Mouse (Mus musculus) bone marrow, adult 2 months (tissue): ENCODE data around the gene Padi6. TPM values are rescaled to one million over a fixed set of nuclear protein-coding genes. Genes with fewer than 3 reads are reported as not detected.

Experiments
- H3K27ac ChIP-seq: fragments of 200-500 bp; 2 replicates; pipeline ENCODE4 v1.5.1; 2012; ENCODE audit warnings: low read depth, mild to moderate bottlenecking, control low read depth, inconsistent platforms, low read length; ENCODE audit not compliant: control insufficient read depth, poor library complexity, insufficient read depth
- H3K4me1 ChIP-seq: fragments of 200-500 bp; 2 replicates; pipeline ENCODE4 v1.6.1; 2011; ENCODE audit warnings: low read length; ENCODE audit not compliant: control insufficient read depth, insufficient read depth
- H3K4me3 ChIP-seq: fragments of 200-500 bp; replicated peaks from 2 replicates; pipeline ENCODE3; 2011; ENCODE audit warnings: mild to moderate bottlenecking, low read depth, low read length, control low read depth; ENCODE audit not compliant: control insufficient read depth
- CTCF ChIP-seq: fragments of 200-500 bp; IDR thresholded peaks from 2 replicates; pipeline ENCODE4 v1.5.1; 2011; ENCODE audit warnings: low read length, control low read depth; ENCODE audit not compliant: control insufficient read depth, insufficient read depth
- POLR2A ChIP-seq: fragments of 200-500 bp; IDR thresholded peaks from 2 replicates; pipeline ENCODE4 v1.6.1; 2011; ENCODE audit warnings: low read depth, mild to moderate bottlenecking, control low read depth, low read length, borderline replicate concordance; ENCODE audit not compliant: control insufficient read depth
- WGBS: fragments of 180-500 bp; shearing (Covaris S2); methylation state at CpG from one replicate; pipeline ENCODE4 v1.1.7; 2018; 5-methylcytosine and 5-hydroxymethylcytosine counted together
- polyA plus RNA-seq: library from polyadenylated mRNA; stranded (reverse); fragments of >200 nt; gene quantifications from 2 replicates; pipeline ENCODE4 v1.2.4, GENCODE M21; 2011; ENCODE audit warnings: low replicate concordance; ENCODE audit not compliant: missing spikeins, insufficient read depth, insufficient read length

Gene Padi6
- polyA plus RNA-seq, 1 experiment: not detected

- H3K4me1 ChIP-seq: no peaks in the 10 kb centered on the region; the same call in none of the 2 replicates
Observed at GRCm38 (mm10) chr4:140701716-140702561, 40.5 kb downstream of the Padi6 start.

GRCm38 (mm10) chr4:140701049-140701715 lies 41.3 kb downstream of the Padi6 start:
- H3K4me1 ChIP-seq: no peaks in the 10 kb centered on the region; the same call in none of the 2 replicates
- TF ChIP-seq POLR2A: peak; percentile 50; the same call in 1 of the 2 replicates
- TF ChIP-seq CTCF: peak; percentile 34; the same call in 1 of the 2 replicates
- peak overlapping the region; percentile 77 for H3K4me3 ChIP-seq
- H3K27ac ChIP-seq: peak overlapping the region; percentile 94
- 1% methylated on average over 61 of the region's 61 CpGs for WGBS

More at GRCm38 (mm10) chr4:140701716-140702561, 40.5 kb downstream of the Padi6 start:
- Histone ChIP-seq H3K27ac (peak overlapping the region; percentile 86), H3K4me3 (peak overlapping the region; percentile 77)
- WGBS: 9% methylated on average over 75 of the region's 107 CpGs
- TF ChIP-seq CTCF: no peak
- TF ChIP-seq POLR2A: no peak; the same call in 1 of the 2 replicates

- WGBS: 1% methylated on average over 20 of the region's 20 CpGs
Observed at GRCm38 (mm10) chr4:140700269-140701018, 42.0 kb downstream of the Padi6 start, which contains the start of gene Rcc2. Gene Rcc2, plus strand, starts transcription at chr4:140700541.

GRCm38 (mm10) chr4:140699441-140700127 lies 42.9 kb downstream of the Padi6 start:
- 2% methylated on average over 29 of the region's 29 CpGs for WGBS
- Histone ChIP-seq H3K4me1 (no peaks in the 10 kb centered on the region; the same call in none of the 2 replicates), H3K4me3 (peak overlapping the region; percentile 53), H3K27ac (peak overlapping the region; percentile 76)
- TF ChIP-seq POLR2A (peak; percentile 60; the same call in 1 of the 2 replicates), CTCF (no peak)

More at GRCm38 (mm10) chr4:140700269-140701018, 42.0 kb downstream of the Padi6 start, which contains the start of gene Rcc2:
- H3K4me1 ChIP-seq: no peaks in the 10 kb centered on the region; the same call in none of the 2 replicates
- H3K27ac ChIP-seq: peak within 1 kb of the TSS; percentile 94
- no peak for TF ChIP-seq POLR2A
- TF ChIP-seq CTCF: no peak
- H3K4me3 ChIP-seq: peak within 1 kb of the TSS; percentile 77

GRCm38 (mm10) chr4:140695675-140696585 lies 46.5 kb downstream of the Padi6 start:
- WGBS: 21% methylated on average over 14 of the region's 14 CpGs
- Histone ChIP-seq H3K27ac (no peak overlapping the region), H3K4me3 (no peak overlapping the region), H3K4me1 (no peaks in the 10 kb centered on the region; the same call in 1 of the 2 replicates)
- no peak for TF ChIP-seq CTCF
- no peak for TF ChIP-seq POLR2A

- Histone ChIP-seq H3K4me1 (peaks cover 2% of the 10 kb centered on the region; the same call in 1 of the 2 replicates), H3K27ac (no peak overlapping the region), H3K4me3 (no peak overlapping the region)
- WGBS: 81% methylated on average over 7 of the region's 7 CpGs
- TF ChIP-seq CTCF (no peak), POLR2A (no peak)
Observed at GRCm38 (mm10) chr4:140695146-140695545, 47.3 kb downstream of the Padi6 start.

GRCm38 (mm10) chr4:140694551-140695060 lies 47.8 kb downstream of the Padi6 start:
- H3K27ac ChIP-seq: no peak overlapping the region
- TF ChIP-seq POLR2A (no peak), CTCF (no peak)
- 48% methylated on average over 1 of the region's 1 CpGs for WGBS

More at GRCm38 (mm10) chr4:140694551-140695060, 47.8 kb downstream of the Padi6 start:
- H3K4me3 ChIP-seq: no peak overlapping the region
- peaks cover 2% of the 10 kb centered on the region; the same call in 1 of the 2 replicates for H3K4me1 ChIP-seq
